Mouse (Mus musculus): ENCODE data around the gene Kazn.

Kazn gene

DNA sequence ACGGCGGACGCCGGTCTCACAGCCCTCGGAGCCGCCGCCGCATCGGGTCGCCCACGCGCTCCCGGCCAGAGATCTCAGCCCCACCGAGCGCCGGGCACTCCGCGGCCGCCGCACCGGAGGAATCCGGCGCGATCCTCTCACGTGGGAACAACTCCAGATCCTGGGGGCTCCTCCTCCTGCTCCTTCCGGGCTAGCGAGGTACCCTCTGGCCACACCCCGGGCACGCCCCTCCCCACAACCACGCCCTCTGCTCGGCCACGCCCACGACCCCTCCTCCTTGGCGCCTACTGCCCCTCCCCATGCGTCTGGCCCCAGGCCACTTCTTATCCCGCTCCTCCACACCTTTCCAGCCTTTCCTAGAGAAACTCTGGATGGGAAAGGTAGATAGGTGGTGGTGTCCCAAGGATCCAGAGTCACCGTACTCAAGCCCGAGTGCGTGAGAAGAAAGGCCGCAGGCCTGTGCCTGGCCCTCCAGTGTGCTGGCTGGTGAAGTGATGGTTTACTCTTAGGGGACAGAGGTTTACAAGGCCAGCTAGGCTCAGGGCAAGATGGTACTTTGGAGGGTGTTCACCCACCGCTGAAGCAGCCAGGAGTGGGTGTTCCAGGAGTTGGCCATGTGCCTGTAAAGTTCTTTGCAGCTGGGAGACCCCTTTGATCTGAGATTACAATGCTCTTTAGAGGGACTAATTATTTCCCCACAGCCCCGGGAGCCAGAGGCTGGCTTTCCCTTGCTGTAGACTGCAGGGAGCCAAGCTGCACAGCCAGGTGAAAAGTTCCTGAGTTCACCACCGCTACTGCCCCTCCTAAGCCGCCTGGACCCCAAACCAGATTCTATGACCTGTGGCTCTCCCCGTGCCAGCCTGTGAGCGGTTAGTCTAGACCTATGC is at the start of gene Kazn:
TSS of gene Kazn (minus strand) at position 162 of the 887 bp plus-strand sequence.
- DNase-seq (ENCODE audit: low spot score in 2 of 2), result peak; percentile 82 to 90

DNA sequence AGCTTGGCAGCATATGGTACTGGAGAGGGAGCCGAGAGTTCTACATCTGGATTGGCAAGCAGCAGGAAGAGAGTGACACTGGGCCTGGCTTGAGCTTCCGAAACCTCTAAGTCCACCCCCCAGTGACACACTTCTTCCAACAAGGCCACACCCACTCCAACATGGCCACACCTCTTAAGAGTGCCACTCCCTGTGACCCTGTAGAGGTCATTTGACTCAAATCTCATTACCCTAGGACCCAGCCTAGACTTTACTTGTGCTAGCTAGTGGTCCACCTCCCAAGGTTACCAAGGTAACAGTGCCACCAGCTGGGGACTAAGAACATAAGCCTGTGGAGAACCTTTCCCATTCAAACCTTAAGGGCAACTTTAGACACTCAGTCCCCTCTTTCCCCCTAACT is 46.3 kb upstream of the Kazn start:
- DNase-seq (ENCODE audit: low spot score in 2 of 2), result no peak

DNA sequence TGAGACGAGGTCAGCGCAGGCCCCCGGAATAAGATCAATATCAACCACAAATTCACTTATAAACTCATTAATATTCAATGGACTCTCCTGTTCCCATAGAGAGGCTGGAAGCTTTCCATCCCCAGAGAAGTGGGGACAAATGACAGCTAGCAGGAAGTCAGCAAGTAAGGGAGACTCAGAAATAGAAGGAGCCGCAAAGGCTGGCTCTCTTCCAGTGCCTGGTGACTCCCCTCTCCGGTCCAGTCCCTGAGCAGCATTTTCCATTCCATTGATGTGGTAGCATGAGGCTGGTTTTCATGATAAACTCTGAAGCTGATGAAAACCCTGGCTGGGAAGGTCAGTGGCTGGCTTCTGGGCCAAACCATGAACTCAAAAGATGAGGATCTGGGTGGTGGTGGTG is 44.7 kb upstream of the Kazn start:
- DNase-seq (ENCODE audit: low spot score in 2 of 2), result no peak

DNA sequence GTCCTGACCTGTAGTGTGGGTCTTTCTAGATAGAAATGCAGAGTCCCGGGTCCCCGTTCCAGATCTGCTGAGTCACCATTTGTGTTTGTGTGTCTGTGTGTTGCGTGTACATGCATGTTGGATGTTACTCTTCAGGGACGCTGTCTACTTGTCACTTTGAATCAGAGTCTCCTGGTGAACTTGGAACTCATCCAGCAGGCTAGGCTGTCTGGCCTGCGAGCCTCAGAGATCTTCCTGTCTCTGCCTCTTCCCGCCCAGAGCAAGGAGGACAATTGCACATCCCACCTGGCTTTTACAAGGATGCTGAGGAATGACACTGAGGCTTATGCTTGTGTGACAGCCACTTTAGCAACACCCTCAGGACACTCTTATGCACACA is 39.0 kb upstream of the Kazn start:
- no peak for DNase-seq (ENCODE audit: low spot score in 2 of 2)

DNA sequence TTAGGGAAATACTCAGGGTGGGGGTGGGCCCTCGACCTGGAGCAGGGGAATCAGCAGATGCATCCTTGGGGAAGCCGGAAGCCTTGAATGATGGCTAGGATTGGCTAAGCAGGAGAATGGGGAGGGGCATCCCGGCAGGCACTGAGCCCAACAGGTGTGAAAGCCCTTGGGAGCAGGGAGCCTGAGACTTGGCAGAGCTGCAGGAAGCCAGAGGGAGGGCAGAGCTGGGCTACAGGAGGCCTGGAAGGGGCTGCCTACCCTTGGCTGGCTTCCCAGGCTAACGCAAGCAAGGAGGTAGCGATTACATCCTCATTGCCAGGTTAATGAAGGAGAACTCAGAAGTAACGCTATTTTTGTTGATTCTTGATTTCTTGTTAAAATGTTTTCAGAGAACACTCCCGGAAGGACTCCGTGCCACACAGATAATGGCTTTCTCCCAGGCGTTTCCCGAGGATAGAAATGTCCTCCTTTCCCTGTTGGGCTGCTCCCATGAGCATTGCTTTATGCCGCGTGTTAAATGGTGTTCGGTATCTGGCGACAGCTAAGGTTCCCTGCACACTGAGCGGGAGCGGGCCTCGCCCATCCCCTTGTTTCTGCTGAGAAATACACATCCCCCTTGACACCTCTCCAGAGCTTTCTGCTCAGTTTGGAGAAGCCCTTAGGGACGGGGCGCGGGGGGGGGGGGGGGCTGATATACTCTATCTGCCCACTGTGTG is 38.4 kb upstream of the Kazn start:
- DNase-seq (ENCODE audit: low spot score in 2 of 2), result no peak

DNA sequence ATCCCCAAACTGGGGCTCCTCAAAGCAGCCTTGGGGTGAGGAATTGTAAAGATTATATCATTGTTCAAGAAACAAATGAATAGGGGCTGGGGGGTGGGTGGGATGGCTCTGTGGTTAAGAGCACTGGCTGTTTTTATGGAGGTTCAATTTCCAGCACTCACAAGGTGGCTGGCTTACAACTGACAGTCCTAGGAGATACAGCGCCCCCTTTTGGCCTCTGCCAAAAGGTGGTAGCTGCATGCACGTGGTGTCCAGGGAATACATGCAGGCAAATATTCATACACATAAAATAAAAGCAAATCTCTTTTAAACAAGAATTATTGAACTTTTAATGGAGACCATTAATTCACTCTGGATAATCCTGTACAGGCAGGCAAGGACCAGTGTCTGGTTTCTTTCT is 36.0 kb upstream of the Kazn start:
- DNase-seq (ENCODE audit: low spot score in 2 of 2), result no peak

DNA sequence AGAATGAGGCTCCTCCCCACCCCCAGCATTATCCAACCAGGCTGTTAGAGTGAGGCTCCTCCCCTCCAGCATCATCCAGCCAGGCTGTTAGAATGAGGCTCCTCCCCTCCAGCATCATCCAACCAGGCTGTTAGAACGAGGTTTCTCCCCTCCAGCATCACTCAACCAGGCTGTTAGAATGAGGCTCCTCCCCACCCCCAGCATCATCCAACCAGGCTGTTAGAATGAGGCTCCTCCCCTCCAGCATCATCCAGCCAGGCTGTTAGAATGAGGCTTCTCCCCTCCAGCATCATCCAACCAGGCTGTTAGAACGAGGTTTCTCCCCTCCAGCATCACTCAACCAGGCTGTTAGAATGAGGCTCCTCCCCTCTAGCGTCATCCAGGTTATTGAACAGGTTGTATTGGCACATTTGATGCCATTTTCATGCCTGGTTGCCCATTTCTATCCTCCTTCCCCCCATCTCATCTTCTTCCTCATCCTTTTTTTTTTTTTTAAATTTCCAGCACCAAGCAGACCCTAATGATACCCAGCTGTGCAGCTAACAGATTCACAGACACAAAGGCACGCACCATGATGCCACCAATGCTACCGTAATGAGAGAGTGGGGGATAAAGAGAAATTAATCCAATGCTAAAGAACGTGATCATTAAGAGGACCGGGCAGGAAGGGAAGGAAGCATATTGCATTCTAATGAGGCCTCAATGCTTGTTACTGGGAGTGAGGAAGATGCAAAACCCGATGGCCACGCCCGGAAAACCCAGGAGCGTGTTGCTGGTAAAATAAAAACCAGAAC is 35.4 kb upstream of the Kazn start:
- no peak for DNase-seq (ENCODE audit: low spot score in 2 of 2)

DNA sequence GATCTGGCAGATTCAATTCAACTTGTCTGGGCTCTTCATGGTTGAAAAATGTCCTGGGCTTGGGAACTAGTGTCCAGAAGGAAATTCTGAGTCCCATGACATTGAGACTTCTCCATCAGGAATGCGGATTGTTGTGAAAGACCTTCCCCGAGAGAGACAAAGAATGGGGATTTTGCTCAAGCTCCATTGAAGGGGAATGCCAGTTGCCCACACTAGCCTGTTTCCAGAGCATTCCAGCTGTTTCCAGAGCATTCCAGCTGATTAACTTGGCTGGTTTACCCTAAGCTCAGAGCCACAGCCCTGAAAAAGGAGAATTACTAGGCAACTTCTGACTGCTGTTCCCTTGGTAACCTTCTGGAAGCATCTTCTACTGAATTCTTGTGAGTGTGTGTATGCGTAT is 32.3 kb upstream of the Kazn start:
- DNase-seq (ENCODE audit: low spot score in 2 of 2), result no peak

DNA sequence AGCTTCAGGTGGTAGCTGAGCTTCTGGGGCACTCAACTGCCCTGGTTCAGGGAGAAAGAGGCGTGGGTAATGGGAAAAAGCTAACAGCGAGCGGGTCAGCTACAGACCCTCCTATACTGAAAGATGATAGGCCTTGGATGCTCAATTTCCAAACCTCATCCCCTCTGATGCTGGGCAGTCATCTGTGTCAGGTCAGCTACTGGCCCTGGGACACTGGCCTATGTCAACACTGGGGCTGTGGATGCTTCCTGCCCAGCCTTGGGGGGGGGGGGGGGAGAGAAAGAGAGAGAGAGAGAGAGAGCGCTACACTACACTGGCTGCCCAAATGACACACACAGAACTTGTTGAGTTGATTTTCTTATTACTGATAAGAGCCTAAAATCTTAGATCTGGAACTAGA is 28.6 kb upstream of the Kazn start:
- DNase-seq (ENCODE audit: low spot score in 2 of 2), result no peak

DNA sequence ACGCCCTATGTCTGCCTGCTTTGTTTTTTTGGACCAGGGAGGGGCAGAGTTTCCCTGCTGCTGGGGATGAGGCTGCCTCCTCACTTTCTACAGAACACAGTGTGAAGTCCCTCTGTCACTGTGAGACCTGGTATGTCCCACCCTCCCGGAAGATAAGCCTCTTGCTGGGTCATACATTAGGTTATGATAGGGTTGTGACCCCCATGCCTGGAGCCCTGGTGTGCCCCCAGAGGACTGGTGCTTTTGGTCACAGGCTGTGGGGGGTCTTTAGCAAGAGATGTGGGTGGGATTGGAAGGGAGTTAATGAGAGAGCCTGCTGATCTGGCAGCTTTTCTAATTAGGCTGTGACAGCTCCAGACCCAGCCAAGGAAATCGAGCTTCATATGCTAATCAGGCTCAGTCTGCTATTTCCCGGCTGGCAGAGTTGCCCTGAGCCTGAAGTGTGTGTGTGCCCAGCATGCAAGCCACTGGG is 28.2 kb upstream of the Kazn start:
- DNase-seq (ENCODE audit: low spot score in 2 of 2), result no peak

DNA sequence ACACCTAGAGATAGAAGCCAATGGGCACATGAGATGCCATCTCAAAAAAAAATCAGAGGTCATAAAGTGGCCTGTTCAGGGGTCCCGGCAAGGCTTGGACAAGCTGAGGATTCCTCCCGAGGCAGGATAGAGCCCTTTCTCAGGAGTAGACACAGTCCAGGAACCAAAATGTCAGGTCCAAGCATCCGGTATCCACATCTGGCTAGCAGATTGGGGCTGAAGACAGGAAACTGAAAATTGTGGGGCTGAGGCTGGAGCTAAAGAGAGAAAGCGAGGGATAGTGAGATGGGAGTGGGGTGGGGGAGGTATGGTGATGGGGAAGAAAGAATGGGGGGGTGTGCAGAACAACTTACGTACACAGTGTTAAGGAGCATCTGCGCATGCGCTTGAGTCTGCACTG is 25.1 kb upstream of the Kazn start:
- no peak for DNase-seq (ENCODE audit: low spot score in 2 of 2)

DNA sequence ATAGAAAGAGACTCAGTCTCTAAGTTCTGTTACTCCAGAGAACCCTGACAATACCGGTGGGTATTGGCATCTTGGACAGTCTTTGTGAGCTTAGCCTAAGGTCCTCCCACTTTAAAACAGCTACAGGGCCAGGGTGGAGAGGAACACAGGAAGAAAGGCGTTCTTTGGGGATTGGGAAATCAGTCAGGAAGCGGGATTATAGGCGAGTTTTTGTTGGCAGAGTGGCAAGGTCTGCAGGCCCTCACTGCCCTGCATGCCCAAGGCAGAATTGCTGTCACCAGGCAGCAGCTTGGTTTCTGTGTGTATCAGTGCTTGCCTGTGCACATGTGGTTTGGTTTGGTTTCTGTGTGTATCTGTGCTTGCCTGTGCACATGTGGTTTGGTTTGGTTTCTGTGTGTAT is 22.5 kb upstream of the Kazn start:
- no peak for DNase-seq (ENCODE audit: low spot score in 2 of 2)

DNA sequence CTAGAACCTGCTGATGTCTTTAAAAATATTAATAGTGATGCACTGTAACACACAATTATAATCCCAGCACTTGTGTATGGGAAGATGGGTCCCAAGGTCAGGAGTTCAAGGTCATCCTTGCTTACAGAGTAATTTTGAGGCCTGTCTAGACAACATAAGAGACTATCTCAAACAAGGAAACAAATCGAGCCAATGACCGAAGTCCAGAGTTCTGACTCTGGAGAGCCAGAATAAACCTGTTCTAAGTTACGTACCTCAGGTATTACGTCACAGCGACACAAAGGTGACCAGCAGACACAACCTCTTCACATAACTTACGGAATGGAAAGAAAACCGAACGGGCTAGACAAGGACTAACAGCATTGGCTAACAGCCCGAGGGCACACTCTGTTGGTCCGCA is 19.5 kb upstream of the Kazn start:
- no peak for DNase-seq (ENCODE audit: low spot score in 2 of 2)

DNA sequence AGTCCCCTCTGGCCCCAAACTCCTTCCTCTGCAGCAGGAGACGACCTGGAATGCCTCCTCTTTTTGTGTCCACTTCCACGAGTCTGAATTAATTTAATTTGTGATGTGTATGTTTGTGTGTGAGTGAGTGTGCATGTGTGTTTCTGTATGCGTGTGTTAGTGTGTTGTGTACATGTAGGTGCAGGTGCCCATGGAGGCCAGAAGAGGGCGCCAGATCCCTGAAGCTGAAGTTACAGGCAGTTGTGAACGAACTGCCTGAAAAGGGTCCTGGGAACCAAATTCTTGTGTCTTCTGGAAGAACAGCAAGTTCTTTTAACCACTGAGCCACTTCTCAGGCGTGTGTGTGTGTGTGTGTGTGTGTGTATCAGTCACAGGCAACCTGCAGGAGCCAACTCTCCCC is 14.9 kb upstream of the Kazn start:
- DNase-seq (ENCODE audit: low spot score in 2 of 2), result no peak

DNA sequence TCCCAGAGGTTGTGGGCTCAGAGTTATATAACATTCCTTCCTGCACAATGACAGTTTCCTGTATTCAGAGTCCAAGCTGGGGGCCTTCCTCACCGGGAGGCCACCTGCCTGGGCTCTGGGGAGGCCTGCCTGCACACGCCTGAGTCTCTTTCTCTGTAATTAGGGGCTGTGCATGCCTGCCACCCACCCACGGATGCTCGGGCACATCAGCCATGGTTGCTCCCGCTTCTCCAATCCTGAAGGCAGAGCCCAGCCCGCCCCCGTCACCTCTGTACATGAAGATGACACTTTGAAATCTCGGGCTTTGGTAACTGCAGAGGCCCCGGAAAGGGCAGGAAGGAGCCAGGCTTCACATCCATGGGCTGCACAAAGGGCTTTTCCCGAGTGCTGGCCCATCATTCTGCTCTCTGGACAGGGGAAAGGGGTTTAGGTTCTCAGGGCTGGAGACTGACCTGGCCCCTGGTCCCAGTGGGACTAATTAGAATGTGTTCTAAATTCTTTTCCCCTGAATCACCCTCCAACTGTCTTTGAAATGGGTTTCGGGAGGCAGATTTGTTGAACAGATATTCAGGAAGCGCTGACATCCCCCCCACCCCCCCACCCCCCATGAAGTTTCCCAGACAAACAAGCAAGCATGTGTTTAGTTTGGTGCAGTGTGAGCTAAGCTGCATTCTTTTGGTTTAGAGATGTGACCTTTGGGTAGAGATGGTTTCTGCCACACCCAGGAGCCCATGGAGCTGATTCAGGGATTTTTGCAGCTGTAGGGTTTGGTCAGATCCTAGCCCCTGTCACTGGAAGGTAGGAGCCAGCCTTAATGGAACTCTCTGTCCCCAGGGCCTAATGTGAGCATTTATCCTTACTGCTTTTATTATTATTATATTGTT is 12.5 kb upstream of the Kazn start:
- DNase-seq (ENCODE audit: low spot score in 2 of 2), result no peak

DNA sequence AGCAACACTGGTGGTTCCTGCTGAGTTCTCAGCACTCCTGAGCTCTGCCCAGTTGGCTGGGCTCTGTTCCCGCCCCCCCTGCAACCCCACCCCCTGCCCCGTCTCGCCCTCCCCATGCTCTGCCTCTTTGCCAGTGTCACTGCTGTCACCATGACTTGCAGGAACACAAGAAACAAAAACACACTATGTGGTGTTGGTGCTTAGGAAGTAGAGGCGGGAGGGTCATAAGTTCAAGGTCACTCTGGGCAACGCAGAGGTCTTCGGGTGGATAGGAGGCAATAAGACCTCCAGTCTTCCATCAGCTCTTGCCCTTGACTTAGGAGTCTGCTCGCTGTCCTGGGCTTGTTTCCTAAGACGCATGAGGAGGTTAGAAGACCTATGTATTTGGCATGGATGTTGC is 10.9 kb upstream of the Kazn start:
- no peak for DNase-seq (ENCODE audit: low spot score in 2 of 2)

DNA sequence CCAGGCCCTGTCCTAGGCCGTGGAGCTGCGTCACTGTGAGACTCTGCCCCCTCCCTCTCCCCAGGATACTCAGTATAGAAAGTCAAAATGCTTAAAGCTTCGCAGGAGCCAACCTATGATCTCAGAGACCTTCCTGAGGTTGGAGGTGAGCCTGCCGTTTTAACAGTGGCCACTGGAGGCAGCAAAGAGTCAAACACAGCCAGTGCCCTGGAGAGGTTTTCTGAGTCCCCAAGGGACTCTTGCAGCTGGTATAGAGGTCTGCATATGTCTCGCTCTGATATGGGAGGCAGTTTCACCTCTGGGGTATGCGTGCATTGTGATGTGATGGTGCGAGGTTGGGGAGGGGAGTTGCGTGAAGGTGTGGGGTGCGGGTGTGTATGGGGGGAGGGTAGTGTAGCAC is 10.2 kb upstream of the Kazn start:
- DNase-seq (ENCODE audit: low spot score in 2 of 2), result peak in 1 of 2 experiments; percentile 53

DNA sequence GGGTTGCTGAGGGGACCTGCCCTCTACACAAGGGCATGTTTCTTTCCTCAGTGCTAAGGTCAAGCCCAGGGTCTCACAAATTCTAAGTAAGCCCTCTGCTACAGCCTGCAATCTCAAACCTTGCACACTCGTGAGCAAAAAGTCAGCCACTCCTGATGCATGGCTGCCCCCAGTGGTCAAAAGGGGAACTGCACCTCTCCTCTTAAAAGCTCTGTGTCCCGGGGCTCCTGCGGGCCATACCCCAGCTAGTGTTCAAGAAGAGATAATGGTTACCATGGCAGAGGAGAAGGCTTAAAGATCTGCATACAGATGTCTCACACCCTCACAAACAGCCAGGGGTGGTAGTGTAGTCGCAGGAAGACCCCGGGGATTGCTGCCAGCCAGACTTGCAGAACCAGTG is 9.2 kb upstream of the Kazn start:
- peak; percentile 58 to 82 for DNase-seq (ENCODE audit: low spot score in 2 of 2)

DNA sequence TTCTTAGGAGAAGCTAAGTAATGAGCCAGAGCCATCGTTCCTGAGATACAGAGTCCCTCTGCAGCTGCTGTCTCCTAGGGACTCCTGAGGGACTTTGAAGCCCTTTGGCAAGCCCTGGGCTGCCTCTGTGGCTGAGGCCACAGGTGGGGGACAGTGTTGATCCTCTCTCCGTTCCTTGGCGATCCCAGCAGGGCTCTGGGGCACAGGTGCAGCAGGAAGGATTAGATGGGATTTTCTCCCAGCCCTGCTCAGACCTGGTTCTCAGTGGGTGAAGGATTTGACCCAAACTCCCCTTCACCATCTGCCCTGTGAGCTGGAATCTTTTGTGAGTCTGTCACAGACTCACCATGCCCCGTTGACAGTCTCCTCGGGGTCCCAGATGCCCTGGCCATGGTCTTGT is 7.5 kb upstream of the Kazn start:
- DNase-seq (ENCODE audit: low spot score in 2 of 2), result no peak

DNA sequence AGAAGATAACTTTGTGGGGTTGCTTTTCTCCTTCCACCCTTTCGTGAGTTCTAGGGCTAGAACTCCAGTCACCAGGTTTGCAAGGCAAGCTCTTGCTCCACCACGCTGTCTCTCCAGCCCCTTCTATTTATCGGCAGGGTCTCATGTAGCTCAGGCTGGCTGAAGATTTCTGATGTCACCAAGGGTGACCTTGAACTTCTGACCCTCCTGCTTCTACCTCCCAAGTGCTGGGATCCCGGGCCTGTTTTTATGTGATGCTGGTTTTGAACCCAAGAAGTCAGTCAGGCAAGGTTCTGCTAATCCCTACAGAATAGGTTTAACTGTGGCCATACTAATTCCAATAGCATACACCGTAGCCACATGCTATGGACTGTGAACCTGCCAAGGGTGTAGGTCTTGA is 5.4 kb upstream of the Kazn start:
- no peak for DNase-seq (ENCODE audit: low spot score in 2 of 2)

DNA sequence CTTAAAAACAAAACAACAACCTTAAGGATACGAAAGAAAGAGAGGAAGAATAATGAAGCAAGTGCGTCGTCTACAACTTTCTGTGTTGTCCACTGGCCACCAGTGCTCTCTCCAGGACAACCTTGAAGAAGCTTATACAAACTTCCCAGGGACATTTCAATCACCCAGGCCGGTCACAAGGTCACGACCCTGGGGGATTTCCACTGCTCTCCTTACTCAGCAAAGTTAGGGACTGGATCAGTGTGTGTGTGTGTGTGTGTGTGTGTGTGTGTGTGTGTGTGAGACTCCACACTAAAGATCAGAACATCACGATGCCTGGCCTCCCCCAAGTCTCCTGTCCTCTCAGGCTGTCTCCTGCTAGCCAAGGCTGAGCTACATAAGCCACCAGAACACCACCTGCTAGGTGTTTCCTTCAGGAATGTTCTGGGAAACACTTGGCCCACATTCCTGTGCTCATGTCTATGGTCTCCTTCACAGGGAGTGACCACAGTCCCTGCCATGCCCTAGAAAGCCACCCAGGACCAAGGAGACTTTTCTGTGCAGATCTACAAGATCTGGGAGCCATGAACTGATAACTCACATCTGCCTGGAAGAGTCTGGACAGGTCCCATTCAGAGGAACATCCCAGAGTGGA is 3.7 kb upstream of the Kazn start:
- no peak for DNase-seq (ENCODE audit: low spot score in 2 of 2)

Measured in urinary bladder, adult 18-20 months (tissue).